Mouse (Mus musculus) lung, postnatal 0 days (tissue): ENCODE results near the gene Odf3l1.

ENCODE experiments used
- CTCF ChIP-seq: IDR thresholded peaks from 2 replicates; pipeline ENCODE4 v1.5.1; 2016; ENCODE audit warnings: antibody characterized with exemption, mild to moderate bottlenecking
- EP300 ChIP-seq: IDR thresholded peaks from 2 replicates; pipeline ENCODE4 v1.6.1; 2016; ENCODE audit warnings: antibody characterized with exemption, mild to moderate bottlenecking, control low read depth

GRCm38 (mm10) chr9:56857463-56857862 is 7.0 kb downstream of the Odf3l1 start:
- TF ChIP-seq CTCF, result no peak
- TF ChIP-seq EP300, result no peak
